Mouse (Mus musculus) hindbrain, embryonic 10.5 days (tissue): ENCODE measurements around the gene Hoga1. TPM values are rescaled to one million over a fixed set of nuclear protein-coding genes. Genes with fewer than 3 reads are reported as not detected.

ENCODE experiments used
- DNase-seq: peaks from one replicate; pipeline ENCODE4 v3.0.0-alpha.2; 2017; ENCODE audit warnings: low spot score
- H3K27ac ChIP-seq: fragments of 300-500 bp; sonication (generic); 2 replicates; pipeline ENCODE4 v1.5.1; 2016; ENCODE audit warnings: mild to moderate bottlenecking, moderate library complexity
- H3K27me3 ChIP-seq: fragments of 300-500 bp; sonication (generic); 2 replicates; pipeline ENCODE4 v1.6.1; 2016; ENCODE audit warnings: mild to moderate bottlenecking; ENCODE audit not compliant: poor library complexity, insufficient read depth, severe bottlenecking
- H3K36me3 ChIP-seq: fragments of 300-500 bp; sonication (generic); 2 replicates; pipeline ENCODE4 v1.6.1; 2016; ENCODE audit warnings: mild to moderate bottlenecking, moderate library complexity
- H3K4me1 ChIP-seq: fragments of 300-500 bp; sonication (generic); replicated peaks from 2 replicates; pipeline ENCODE4 v1.6.1; 2016; ENCODE audit warnings: mild to moderate bottlenecking
- H3K4me3 ChIP-seq: fragments of 300-500 bp; sonication (generic); 2 replicates; pipeline ENCODE4 v1.5.1; 2016; ENCODE audit warnings: mild to moderate bottlenecking, moderate library complexity
- H3K9me3 ChIP-seq: fragments of 300-500 bp; sonication (generic); 2 replicates; pipeline ENCODE4 v1.6.1; 2016; ENCODE audit warnings: mild to moderate bottlenecking, moderate library complexity
- WGBS: fragments of 180-500 bp; shearing (Covaris S2); methylation state at CpG from one replicate; pipeline ENCODE4 v1.1.7; 2016; 5-methylcytosine and 5-hydroxymethylcytosine counted together
- polyA plus RNA-seq: library from polyadenylated mRNA; unstranded; fragments of >200 nt; fragmentation: Nextera tagmentation; extraction: Ambion mirVana; gene quantifications from 2 replicates; pipeline ENCODE4 v1.2.1, GENCODE M21; 2016

The Hoga1 gene
- polyA plus RNA-seq, 1 experiment from 2014 or later, result 1.9 TPM

DNA sequence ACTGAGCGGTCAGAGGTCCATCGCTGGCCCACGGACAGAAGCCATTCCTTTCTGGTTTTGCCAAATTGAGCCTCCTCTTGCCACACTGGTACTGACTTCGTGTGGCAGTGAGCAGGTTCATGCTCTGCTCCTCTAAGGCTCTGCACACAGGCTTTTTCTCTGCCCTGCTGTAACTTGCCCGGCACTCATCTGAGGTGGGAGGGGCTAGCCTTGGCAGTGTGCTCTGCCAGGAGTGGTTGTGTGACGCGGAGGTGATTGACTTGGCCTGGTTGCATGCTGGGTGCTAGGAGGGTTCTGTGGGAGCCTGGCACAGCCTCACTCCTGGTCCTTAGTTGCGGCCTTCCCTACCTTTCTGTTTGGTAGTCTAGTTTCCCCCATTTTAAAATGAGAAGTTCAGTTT, 75.0 kb downstream of the Hoga1 start:
- Histone ChIP-seq H3K4me1 (0 out of 2 replicates have a peak, but pooled peaks cover 4% of the 10 kb centered on the region), H3K27ac (no peak overlapping the region), H3K36me3 (peaks cover 97% of the 10 kb centered on the region), H3K9me3 (no peaks in the 10 kb centered on the region), H3K27me3 (no peaks in the 10 kb centered on the region), H3K4me3 (no peak overlapping the region)
- DNase-seq, result no peak
- WGBS, result 97% methylated on average over 8 of the region's 8 CpGs

Other genes starting within 250 kb of the Hoga1 start
- 27.9 and 37.9 TPM in 2 replicates for gene Arhgap19, start 243.6 kb upstream of the Hoga1 start, polyA plus RNA-seq
- gene Frat1, start 215.6 kb upstream of the Hoga1 start, polyA plus RNA-seq, result 10.8 and 13.4 TPM in 2 replicates
- 5.4 and 6.7 TPM in 2 replicates for gene Frat2, start 197.5 kb upstream of the Hoga1 start, polyA plus RNA-seq
- 27.3 and 34.1 TPM in 2 replicates for gene Rrp12, start 149.4 kb upstream of the Hoga1 start, polyA plus RNA-seq
- 900 and 1,138 TPM in 2 replicates for gene Pgam1, start 133.7 kb upstream of the Hoga1 start, polyA plus RNA-seq
- 75.5 and 92.1 TPM in 2 replicates for gene Exosc1, start 112.2 kb upstream of the Hoga1 start, polyA plus RNA-seq
- gene Zdhhc16, start 112.1 kb upstream of the Hoga1 start, polyA plus RNA-seq, result 87.1 and 92.5 TPM in 2 replicates
- 32.2 and 39.5 TPM in 2 replicates for gene Mms19, start 64.5 kb upstream of the Hoga1 start, polyA plus RNA-seq
- 11.5 and 16.9 TPM in 2 replicates for gene Ubtd1, start 63.8 kb upstream of the Hoga1 start, polyA plus RNA-seq
- gene Ankrd2, start 9.6 kb upstream of the Hoga1 start, polyA plus RNA-seq, result 0.39 TPM in 1 of 2 replicates, not detected in the other
- not detected in 2 replicates for gene 4933411K16Rik, start 6.6 kb downstream of the Hoga1 start, polyA plus RNA-seq
- 52.6 and 73.6 TPM in 2 replicates for gene Morn4, start 40.7 kb downstream of the Hoga1 start, polyA plus RNA-seq
- 28.2 TPM in 2 replicates for gene Pi4k2a, start 44.9 kb downstream of the Hoga1 start, polyA plus RNA-seq
- gene Avpi1, start 83.4 kb downstream of the Hoga1 start, polyA plus RNA-seq, result 17.5 and 19.0 TPM in 2 replicates
- gene Marveld1, start 101.8 kb downstream of the Hoga1 start, polyA plus RNA-seq, result 3.1 and 3.6 TPM in 2 replicates
- 35.3 and 40.2 TPM in 2 replicates for gene Zfyve27, start 118.3 kb downstream of the Hoga1 start, polyA plus RNA-seq
- 0.26 and 0.46 TPM in 2 replicates for gene Sfrp5, start 156.6 kb downstream of the Hoga1 start, polyA plus RNA-seq
- gene Golga7b, start 202.0 kb downstream of the Hoga1 start, polyA plus RNA-seq, result 1.7 and 4.2 TPM in 2 replicates